Mouse (Mus musculus): Measurements from ENCODE around the gene Gm20388.

DNA sequence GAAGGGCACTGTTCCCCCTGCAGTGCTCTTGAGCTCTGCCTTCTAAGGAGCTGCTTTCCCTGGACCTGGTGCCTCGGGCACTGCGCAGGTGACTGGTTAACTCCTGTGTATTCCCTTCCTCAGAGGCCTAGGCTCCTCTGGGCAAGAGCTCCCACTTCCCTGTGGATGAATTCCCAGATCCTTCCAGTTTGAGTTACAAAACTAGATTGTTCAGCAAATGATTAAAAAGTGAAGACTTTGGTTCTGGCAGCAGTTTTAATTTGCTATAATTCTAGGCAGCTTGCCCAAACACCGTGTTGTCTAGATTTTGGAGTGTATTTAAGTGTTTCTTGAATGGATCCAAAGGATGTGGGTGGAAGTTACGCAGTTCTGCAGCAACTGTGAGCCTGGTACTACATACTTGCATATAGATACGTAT is 4341.9 kb downstream of the Gm20388 start:
- TF ChIP-seq TAL1 (IDR thresholded peaks at IDR 0.05; ENCODE audit: low read length) (no peak), GATA1 (IDR thresholded peaks at IDR 0.05; ENCODE audit: low read length) (no peak)

Data from erythroblast, embryonic 14.5 days (primary cell).